Mouse (Mus musculus) limb, embryonic 12.5 days (tissue): ENCODE measurements around the gene Cbx7. TPM values are rescaled to one million over a fixed set of nuclear protein-coding genes. Genes with fewer than 3 reads are reported as not detected.
A peak's percentile ranks its signal among the peaks of the same experiment; 100 is the strongest.
"Not testable (repeated sequence)": the region's sequence is repeated elsewhere in the genome, so short reads cannot be mapped to it uniquely, and the experiment has no call there.

Experiments
- ATAC-seq: fragments of 200-750 bp; cut with Nextera tagmentation; 2 replicates; pipeline ENCODE4 v1.8.0; 2017; ENCODE audit warnings: low read depth, moderate TSS enrichment; ENCODE audit not compliant: insufficient number of reproducible peaks, insufficient read depth, low FRiP score, low TSS enrichment
- H3K27ac ChIP-seq: fragments of 300-500 bp; sonication (generic); 2 replicates; pipeline ENCODE4 v1.5.1; 2016; ENCODE audit warnings: mild to moderate bottlenecking, moderate library complexity
- H3K27me3 ChIP-seq: fragments of 300-500 bp; sonication (generic); 2 replicates; pipeline ENCODE4 v1.6.1; 2016; ENCODE audit warnings: mild to moderate bottlenecking, moderate library complexity
- H3K36me3 ChIP-seq: fragments of 300-500 bp; sonication (generic); 2 replicates; pipeline ENCODE4 v1.6.1; 2016; ENCODE audit warnings: mild to moderate bottlenecking, moderate library complexity
- H3K4me1 ChIP-seq: fragments of 300-500 bp; sonication (generic); replicated peaks from 2 replicates; pipeline ENCODE4 v1.6.1; 2016
- H3K4me2 ChIP-seq: fragments of 300-500 bp; sonication (generic); 2 replicates; pipeline ENCODE4 v1.6.1; 2016; ENCODE audit warnings: mild to moderate bottlenecking, moderate library complexity
- H3K4me3 ChIP-seq: fragments of 300-500 bp; sonication (generic); replicated peaks from 2 replicates; pipeline ENCODE4 v1.5.1; 2016; ENCODE audit warnings: mild to moderate bottlenecking
- H3K9ac ChIP-seq: fragments of 300-500 bp; sonication (generic); replicated peaks from 2 replicates; pipeline ENCODE4 v1.6.1; 2016; ENCODE audit warnings: mild to moderate bottlenecking, moderate library complexity
- H3K9me3 ChIP-seq: fragments of 300-500 bp; sonication (generic); 2 replicates; pipeline ENCODE4 v1.6.1; 2016; ENCODE audit warnings: mild to moderate bottlenecking, moderate library complexity
- whole genome bisulfite sequencing: fragments of 180-500 bp; shearing (Covaris S2); methylation state at CpG from one replicate; pipeline ENCODE4 v1.1.7; 2016; 5-methylcytosine and 5-hydroxymethylcytosine counted together
- polyA plus RNA-seq: library from polyadenylated mRNA; unstranded; fragments of >200 nt; fragmentation: Nextera tagmentation; extraction: Ambion mirVana; gene quantifications from 2 replicates; pipeline ENCODE4 v1.2.1, GENCODE M21; 2016

The Cbx7 gene
- polyA plus RNA-seq, 1 experiment from 2014 or later: 2.0 TPM

DNA sequence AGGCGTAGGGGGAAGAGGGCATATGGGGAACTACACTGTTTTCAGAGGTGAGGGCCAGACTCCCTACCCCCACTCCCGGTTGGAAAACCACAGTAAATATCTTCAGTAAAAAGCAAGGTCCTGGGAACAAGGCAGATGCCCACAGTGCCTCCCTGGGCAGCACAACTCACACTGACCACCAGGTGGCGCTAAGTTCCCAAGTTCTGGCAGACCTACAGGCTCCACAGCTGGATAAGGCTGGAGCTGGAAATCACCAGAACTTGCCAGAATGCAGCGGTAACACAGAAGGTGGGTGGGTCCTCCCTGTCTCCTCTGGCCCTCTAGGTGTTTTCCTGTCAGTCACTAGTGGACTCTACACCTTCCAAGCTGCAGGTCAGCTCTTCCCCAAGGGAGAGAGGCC, 24.9 kb downstream of the Cbx7 start:
- H3K4me1 ChIP-seq: peaks cover 20% of the 10 kb centered on the region
- peaks cover 5% of the 10 kb centered on the region; the same call in 1 of the 2 replicates for H3K27me3 ChIP-seq
- no peak overlapping the region for H3K9ac ChIP-seq
- peak; percentile 69; the same call in 1 of the 2 replicates for ATAC-seq
- no peak overlapping the region for H3K4me2 ChIP-seq
- no peaks in the 10 kb centered on the region for H3K36me3 ChIP-seq
- no peak overlapping the region for H3K27ac ChIP-seq
- H3K4me3 ChIP-seq: no peak overlapping the region
- WGBS: 14% methylated on average over 4 of the region's 4 CpGs
- no peaks in the 10 kb centered on the region for H3K9me3 ChIP-seq

DNA sequence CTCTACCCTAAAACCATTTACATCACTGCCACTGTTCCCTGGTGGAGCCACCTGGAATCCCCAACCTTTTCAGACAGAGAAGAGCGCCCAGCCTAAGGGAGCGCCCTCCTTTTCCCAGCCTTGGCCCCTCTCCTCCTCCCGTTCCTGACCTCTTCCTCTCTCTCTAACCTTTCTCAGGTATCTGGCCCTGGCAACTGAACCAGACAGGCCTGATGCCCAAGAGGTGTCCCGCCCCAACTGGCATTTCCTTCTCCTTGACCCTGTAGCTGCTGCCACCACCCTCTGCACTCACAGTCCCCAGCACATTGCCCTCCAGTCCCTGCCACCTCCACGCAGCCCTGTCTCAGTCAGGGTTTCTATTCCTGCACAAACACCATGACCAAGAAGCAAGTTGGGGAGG, 26.0 kb downstream of the Cbx7 start:
- 73% methylated on average over 5 of the region's 5 CpGs for WGBS
- no peak for ATAC-seq
- Histone ChIP-seq H3K36me3 (no peaks in the 10 kb centered on the region), H3K27ac (no peak overlapping the region), H3K4me2 (no peak overlapping the region), H3K27me3 (peaks cover 5% of the 10 kb centered on the region; the same call in 1 of the 2 replicates), H3K9ac (no peak overlapping the region), H3K4me1 (peaks cover 9% of the 10 kb centered on the region), H3K9me3 (no peaks in the 10 kb centered on the region), H3K4me3 (no peak overlapping the region)

DNA sequence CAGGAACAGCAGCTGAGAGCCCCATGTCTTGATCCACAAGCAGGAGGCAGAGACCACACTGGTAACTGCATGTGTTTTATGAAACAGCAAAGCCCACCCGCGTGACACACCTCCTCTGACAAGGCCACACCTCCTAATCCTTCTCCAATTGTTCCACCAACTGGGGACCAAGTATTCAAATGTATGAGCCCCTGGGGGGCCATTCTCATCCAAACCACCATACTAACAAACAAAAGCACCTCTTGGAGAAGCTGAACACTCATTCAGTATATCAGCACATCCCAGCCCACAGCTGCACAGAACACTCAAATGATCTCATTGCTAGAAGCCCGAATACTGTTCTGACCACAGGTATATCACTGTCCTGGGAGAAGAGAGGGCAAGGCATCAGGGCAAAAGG, 27.3 kb downstream of the Cbx7 start:
- H3K9ac ChIP-seq: no peak overlapping the region
- peaks cover 5% of the 10 kb centered on the region; the same call in 1 of the 2 replicates for H3K27me3 ChIP-seq
- no peaks in the 10 kb centered on the region for H3K36me3 ChIP-seq
- no peak overlapping the region for H3K4me3 ChIP-seq
- no peak for ATAC-seq
- 85% methylated on average over 3 of the region's 3 CpGs for WGBS
- no peaks in the 10 kb centered on the region; the same call in 1 of the 2 replicates for H3K4me1 ChIP-seq
- H3K27ac ChIP-seq: no peak overlapping the region
- H3K4me2 ChIP-seq: no peak overlapping the region
- H3K9me3 ChIP-seq: no peaks in the 10 kb centered on the region

DNA sequence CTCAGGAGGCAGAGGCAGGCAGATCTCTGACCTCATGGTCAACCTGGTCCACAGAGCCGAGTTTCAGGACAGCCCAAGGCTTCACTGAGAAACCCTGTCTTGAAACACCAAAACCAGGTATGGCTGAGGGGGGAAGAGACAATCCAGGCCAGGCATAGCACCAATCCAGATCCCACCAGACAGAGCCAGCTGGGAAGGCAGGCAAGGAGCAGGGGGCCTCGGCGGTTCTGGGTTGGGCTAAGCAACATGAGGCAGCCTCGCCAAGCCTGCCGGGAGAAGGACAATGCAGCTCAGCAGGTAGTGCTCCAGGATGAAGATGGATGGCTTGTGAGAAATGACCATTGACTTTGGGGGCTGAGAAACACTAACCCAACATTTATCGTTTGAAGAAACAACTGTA, 28.4 kb downstream of the Cbx7 start:
- Histone ChIP-seq H3K27ac (no peak overlapping the region), H3K9me3 (no peaks in the 10 kb centered on the region), H3K36me3 (no peaks in the 10 kb centered on the region), H3K4me2 (no peak overlapping the region), H3K4me1 (no peaks in the 10 kb centered on the region; the same call in 1 of the 2 replicates), H3K27me3 (peaks cover 5% of the 10 kb centered on the region; the same call in 1 of the 2 replicates), H3K4me3 (no peak overlapping the region), H3K9ac (no peak overlapping the region)
- no peak for ATAC-seq
- WGBS: 92% methylated on average over 6 of the region's 6 CpGs

DNA sequence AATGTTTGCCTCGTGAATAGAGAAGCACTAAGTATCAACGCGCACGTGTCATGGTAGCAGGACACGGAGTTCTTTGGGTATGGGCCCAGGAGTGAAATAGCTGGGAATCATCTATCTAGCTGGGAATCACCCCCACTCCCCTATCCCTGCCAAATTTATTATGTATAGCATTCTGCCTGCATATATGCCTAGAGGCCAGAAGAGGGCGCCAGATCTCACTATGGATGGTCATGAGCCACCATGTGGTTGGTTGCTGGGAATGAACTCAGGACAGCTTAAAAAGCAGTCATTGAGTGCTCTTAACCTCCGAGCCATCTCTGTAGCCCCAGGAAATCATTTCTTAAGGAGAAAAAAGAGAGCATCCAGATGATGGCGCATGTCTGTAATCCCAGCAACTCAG, 30.0 kb downstream of the Cbx7 start:
- ATAC-seq: no peak
- Histone ChIP-seq H3K27ac (no peak overlapping the region), H3K36me3 (no peaks in the 10 kb centered on the region), H3K9me3 (no peaks in the 10 kb centered on the region), H3K4me1 (no peaks in the 10 kb centered on the region), H3K4me2 (no peak overlapping the region), H3K27me3 (peaks cover 6% of the 10 kb centered on the region; the same call in 1 of the 2 replicates), H3K4me3 (no peak overlapping the region), H3K9ac (no peak overlapping the region)
- WGBS: 19% methylated on average over 8 of the region's 8 CpGs

DNA sequence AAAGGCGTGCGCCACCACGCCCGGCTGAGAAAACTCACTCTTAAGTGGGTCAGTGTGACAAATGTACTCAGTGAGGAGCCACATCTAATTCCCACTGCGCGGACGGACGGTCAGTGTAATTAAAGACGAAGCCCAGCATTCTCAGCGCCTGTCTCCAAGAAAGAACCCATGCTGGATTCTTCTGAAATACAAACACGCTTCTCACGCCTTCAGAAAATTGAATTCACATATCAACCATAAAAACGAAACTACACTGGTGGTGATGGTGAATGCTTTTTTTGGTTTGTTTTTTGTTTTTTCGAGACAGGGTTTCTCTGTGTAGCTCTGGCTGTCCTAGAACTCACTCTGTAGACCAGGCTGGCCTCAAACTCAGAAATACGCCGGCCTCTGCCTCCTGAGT, 31.0 kb downstream of the Cbx7 start:
- WGBS: 91% methylated on average over 16 of the region's 16 CpGs
- Histone ChIP-seq H3K27ac (no peak overlapping the region), H3K36me3 (no peaks in the 10 kb centered on the region), H3K4me1 (no peaks in the 10 kb centered on the region; the same call in none of the 2 replicates), H3K9me3 (no peaks in the 10 kb centered on the region), H3K4me3 (no peak overlapping the region), H3K27me3 (peaks cover 8% of the 10 kb centered on the region; the same call in 1 of the 2 replicates), H3K4me2 (no peak overlapping the region), H3K9ac (no peak overlapping the region)
- no peak for ATAC-seq

DNA sequence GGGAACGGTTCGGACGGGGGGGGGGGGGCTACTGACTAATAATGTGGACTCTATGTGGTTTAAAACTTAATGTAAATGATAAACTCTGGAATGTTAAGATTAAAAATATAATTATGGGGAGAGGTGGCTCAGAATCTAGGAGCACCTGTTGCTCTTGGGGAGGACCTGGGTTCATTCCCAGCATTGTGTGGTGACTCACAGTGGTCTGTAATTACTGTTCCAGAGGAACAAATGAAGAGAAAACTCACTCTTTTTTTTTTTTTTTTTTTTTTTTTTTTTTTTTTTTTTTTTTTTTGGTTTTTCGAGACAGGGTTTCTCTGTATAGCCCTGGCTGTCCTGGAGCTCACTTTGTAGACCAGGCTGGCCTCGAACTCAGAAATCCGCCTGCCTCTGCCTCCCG, 31.4 kb downstream of the Cbx7 start:
- H3K36me3 ChIP-seq, H3K4me1 ChIP-seq, H3K9ac ChIP-seq, H3K4me3 ChIP-seq, H3K4me2 ChIP-seq, ATAC-seq, H3K27ac ChIP-seq, H3K9me3 ChIP-seq, H3K27me3 ChIP-seq: not testable (repeated sequence)
- 81% methylated on average over 6 of the region's 7 CpGs for WGBS

DNA sequence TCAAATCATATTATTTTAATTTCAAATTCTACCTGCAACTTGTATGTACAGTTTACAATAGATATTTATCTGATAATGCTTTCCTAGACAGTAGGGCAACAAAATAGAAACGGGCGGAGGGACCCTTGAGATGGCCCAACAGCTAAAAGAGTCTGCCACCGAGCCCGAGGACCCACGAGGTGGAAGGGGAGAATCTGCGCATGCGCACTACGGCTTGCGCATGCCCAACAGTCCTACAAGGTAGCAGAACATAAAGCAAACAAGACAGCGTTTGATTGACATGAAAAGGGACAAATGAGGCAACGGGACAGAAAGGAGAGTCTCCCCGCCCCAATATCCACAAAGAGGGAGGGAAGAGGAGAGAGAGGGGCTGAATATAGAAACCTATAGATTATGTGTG, 31.9 kb downstream of the Cbx7 start:
- no peak overlapping the region for H3K9ac ChIP-seq
- H3K36me3 ChIP-seq: no peaks in the 10 kb centered on the region
- H3K27me3 ChIP-seq: peaks cover 13% of the 10 kb centered on the region
- H3K4me1 ChIP-seq: peaks cover 2% of the 10 kb centered on the region
- no peak overlapping the region for H3K4me2 ChIP-seq
- no peak for ATAC-seq
- H3K9me3 ChIP-seq: no peaks in the 10 kb centered on the region
- no peak overlapping the region for H3K4me3 ChIP-seq
- no peak overlapping the region for H3K27ac ChIP-seq
- 93% methylated on average over 12 of the region's 12 CpGs for WGBS

DNA sequence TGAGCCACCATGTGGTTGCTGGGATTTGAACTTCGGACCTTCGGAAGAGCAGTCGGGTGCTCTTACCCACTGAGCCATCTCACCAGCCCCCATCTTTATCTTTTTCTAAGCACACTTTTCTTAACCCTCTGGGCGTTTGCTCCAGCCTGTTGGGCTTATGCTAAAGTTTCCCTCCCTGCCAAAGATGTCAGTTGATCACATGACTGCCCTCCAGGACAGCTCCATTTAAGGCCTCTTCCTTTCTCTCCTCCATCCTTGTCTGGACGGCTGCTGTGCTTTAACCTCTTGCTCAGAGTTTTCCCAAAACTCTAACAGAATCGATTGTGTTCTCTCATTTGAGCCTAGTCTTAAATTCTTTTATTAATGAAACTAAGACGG, 34.6 kb downstream of the Cbx7 start:
- no peak for ATAC-seq
- H3K4me1 ChIP-seq: peaks cover 10% of the 10 kb centered on the region

DNA sequence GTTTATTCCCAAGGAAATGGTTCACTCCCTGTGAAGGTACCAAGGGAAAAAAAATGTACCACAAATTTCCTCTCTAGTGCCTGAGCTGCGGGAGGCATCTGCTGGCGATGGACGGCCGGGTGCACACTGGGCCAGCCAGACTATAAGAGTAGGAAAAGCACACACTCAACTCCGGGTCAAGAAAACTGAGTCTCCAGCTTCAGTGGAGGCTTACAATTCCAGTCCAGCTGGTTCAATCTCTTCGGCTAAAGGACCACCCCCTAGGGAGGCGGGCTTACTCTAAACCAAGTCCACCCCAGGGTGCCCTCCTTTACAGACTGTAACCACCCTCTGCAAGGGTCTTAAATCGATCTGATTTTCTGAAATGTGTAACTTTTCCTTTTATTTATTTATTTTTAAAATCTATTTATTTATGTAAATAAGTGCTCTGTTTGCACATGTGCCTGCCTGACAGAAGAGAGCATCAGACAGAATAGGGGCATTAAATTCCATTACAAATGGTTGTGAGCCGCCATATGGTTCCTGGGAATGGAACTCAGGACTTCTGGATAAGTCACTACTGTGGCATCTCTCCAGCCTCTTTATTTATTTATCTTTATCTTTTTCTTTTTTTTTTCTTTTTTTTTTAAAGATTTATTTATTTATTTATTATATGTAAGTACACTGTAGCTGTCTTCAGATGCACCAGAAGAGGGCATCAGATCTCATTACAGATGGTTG, 35.1 kb downstream of the Cbx7 start:
- Histone ChIP-seq H3K9me3 (no peaks in the 10 kb centered on the region), H3K4me1 (peaks cover 10% of the 10 kb centered on the region), H3K36me3 (no peaks in the 10 kb centered on the region), H3K4me3 (no peak overlapping the region), H3K4me2 (no peak overlapping the region), H3K27ac (no peak overlapping the region), H3K9ac (no peak overlapping the region), H3K27me3 (peaks cover 45% of the 10 kb centered on the region)
- 23% methylated on average over 9 of the region's 9 CpGs for WGBS
- ATAC-seq: no peak

More for the DNA sequence above, 34.6 kb downstream of the Cbx7 start:
- no peak overlapping the region for H3K4me2 ChIP-seq
- no peak overlapping the region for H3K27ac ChIP-seq
- no peaks in the 10 kb centered on the region for H3K36me3 ChIP-seq
- H3K27me3 ChIP-seq: peaks cover 40% of the 10 kb centered on the region
- no peak overlapping the region for H3K9ac ChIP-seq
- no peak overlapping the region for H3K4me3 ChIP-seq
- 79% methylated on average over 7 of the region's 7 CpGs for WGBS
- no peaks in the 10 kb centered on the region for H3K9me3 ChIP-seq

DNA sequence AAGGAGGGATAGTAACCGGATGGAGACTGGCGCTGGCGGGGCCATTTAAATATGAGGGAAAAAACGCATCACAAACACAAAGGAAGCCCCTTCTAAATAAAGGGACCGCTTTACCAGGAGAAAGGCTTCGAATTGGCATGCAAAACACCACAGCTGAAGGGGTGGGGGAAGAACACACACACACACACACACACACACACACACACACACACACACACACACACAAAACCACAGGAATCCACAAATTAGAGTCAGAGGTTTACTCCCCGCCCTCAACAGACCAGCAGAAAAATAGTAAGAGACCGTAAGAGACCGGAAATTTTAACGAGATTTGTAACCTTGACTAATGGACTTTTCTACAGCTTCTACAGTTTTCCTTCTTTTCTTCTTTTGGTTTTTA, 36.1 kb downstream of the Cbx7 start:
- Histone ChIP-seq H3K9ac (no peak overlapping the region), H3K4me2 (peak overlapping the region; percentile 27), H3K4me3 (no peak overlapping the region), H3K27ac (no peak overlapping the region), H3K4me1 (peaks cover 10% of the 10 kb centered on the region), H3K36me3 (no peaks in the 10 kb centered on the region), H3K27me3 (peaks cover 54% of the 10 kb centered on the region), H3K9me3 (no peaks in the 10 kb centered on the region)
- WGBS: 4% methylated on average over 10 of the region's 10 CpGs
- no peak for ATAC-seq
